Mouse (Mus musculus): ENCODE results near the gene Tgfbr1. TPM values are rescaled to one million over a fixed set of nuclear protein-coding genes. Genes with fewer than 3 reads are reported as not detected.

Gene Tgfbr1
- 0.79 TPM in 1 of 2 replicates, not detected in the other for polyA plus RNA-seq (2012; ENCODE audit: insufficient read depth, low replicate concordance)

DNA sequence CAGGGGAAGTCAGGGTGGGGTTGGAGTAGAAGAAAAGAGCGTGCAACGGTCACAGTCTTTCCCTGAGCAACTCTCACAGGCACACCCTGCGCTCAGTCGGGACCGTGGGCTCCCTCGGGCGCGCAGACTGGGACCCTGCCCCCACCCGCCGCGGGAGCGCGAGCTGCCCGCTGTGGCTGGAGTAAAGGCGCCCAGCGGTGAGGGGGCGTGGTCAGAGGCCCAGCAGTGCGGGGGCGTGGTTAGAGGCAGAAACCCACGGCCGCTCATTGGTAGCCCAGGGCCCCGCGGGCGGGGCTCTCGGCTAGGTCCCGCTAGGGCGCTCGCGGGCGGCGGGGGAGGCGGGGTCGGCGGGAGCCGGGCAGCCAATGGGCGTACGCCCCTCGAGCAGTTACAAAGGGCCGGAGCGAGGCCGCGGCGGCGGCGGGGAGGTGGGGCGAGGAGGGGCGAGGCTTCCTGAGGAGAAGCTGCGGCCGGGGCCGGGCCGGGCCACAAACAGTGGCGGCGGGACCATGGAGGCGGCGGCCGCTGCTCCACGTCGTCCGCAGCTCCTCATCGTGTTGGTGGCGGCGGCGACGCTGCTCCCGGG is at the start of gene Tgfbr1:
Tgfbr1 (plus strand) TSS at position 420 of the 586 bp plus-strand sequence.
- Histone ChIP-seq H3K27me3 (replicated peaks) (peaks cover 20% of the 10 kb centered on the region), H3K4me1 (peaks cover 52% of the 10 kb centered on the region)
- TF ChIP-seq GATA1 (IDR thresholded peaks at IDR 0.05; ENCODE audit: borderline replicate concordance, low read length) = no peak
- TF ChIP-seq FLI1 (IDR thresholded peaks at IDR 0.05; ENCODE audit: low read length) = no peak

DNA sequence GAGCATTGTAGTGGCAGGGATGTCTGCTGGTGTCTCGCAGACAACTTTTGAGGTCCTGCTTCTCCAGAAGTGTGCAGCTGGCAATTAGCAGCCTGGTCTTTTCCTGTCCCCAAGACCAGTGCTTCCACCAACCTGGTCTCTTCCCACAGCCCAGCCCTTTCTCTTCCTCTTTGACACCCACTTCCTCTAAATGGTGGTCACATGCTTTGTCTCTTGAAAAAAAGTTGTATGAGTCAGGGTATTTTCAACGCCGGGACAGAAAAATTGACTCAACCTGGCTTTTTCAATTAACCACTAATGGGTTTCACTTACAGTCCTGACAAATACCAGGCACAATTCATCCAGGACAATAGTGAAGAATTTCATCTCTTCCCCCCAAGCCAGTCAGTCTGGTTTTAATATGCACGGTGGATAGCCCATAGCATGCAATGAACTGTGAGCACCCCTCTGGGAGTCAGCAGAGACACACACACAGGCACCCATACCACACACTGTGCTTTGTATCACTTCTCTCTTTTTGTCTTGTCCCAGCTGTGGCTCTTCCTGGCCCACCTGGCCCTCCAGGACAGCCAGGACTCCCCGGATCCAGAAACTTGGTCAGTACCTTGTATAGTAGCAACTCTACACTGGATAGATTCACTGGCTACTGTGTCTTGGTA is 49.6 kb upstream of the Tgfbr1 start:
- H3K9me3 ChIP-seq = peaks cover 20% of the 10 kb centered on the region
- no peaks in the 10 kb centered on the region for H3K27me3 ChIP-seq (replicated peaks)
- peaks cover 89% of the 10 kb centered on the region for H3K4me1 ChIP-seq
- peaks cover 24% of the 10 kb centered on the region for H3K36me3 ChIP-seq (replicated peaks; ENCODE audit: low read length)
- peak overlapping the region; percentile 81 for H3K4me3 ChIP-seq (replicated peaks)
- no peak for TF ChIP-seq FLI1 (IDR thresholded peaks at IDR 0.05; ENCODE audit: low read length)
- no peak for TF ChIP-seq GATA1 (IDR thresholded peaks at IDR 0.05; ENCODE audit: borderline replicate concordance, low read length)

More for the DNA sequence above, at the start of gene Tgfbr1:
- H3K9me3 ChIP-seq = no peaks in the 10 kb centered on the region
- H3K4me3 ChIP-seq (replicated peaks) = peak within 1 kb of the TSS; percentile 95
- no peaks in the 10 kb centered on the region for H3K36me3 ChIP-seq (replicated peaks; ENCODE audit: low read length)

- peaks cover 97% of the 10 kb centered on the region for H3K4me1 ChIP-seq
These were observed 43.0 kb upstream of the Tgfbr1 start for GRCm38 (mm10) chr4:47309886-47310625.

DNA sequence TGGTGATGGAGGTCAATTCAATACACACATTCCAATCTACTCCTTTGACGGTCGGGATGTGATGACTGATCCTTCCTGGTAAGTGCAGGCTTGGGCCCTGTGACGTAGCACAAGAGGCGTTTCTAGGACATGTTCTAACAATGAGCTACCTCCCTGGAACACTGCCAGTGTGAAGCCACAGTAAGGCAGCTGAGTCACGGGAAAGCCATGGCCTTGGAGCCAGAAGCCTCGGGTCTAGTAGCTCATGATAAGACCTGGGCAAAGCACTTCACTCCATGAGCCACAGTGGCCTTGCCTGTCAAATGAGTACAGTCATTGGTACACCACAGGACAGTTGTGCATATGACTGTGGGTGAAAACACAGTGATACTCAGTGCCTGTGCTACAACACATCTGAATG is 42.2 kb upstream of the Tgfbr1 start:
- Histone ChIP-seq H3K9me3 (no peaks in the 10 kb centered on the region), H3K27me3 (replicated peaks) (peaks cover 5% of the 10 kb centered on the region), H3K4me3 (replicated peaks) (peak overlapping the region; percentile 77), H3K4me1 (peaks cover 97% of the 10 kb centered on the region), H3K36me3 (replicated peaks; ENCODE audit: low read length) (no peaks in the 10 kb centered on the region)
- TF ChIP-seq FLI1 (IDR thresholded peaks at IDR 0.05; ENCODE audit: low read length) = no peak
- TF ChIP-seq GATA1 (IDR thresholded peaks at IDR 0.05; ENCODE audit: borderline replicate concordance, low read length) = peak; percentile 41; the same call in 1 of the 3 replicates

More at GRCm38 (mm10) chr4:47309886-47310625, 43.0 kb upstream of the Tgfbr1 start:
- Histone ChIP-seq H3K27me3 (replicated peaks) (peaks cover 1% of the 10 kb centered on the region), H3K9me3 (no peaks in the 10 kb centered on the region), H3K4me3 (replicated peaks) (peak overlapping the region; percentile 10), H3K36me3 (replicated peaks; ENCODE audit: low read length) (no peaks in the 10 kb centered on the region)
- no peak for TF ChIP-seq GATA1 (IDR thresholded peaks at IDR 0.05; ENCODE audit: borderline replicate concordance, low read length)
- TF ChIP-seq FLI1 (IDR thresholded peaks at IDR 0.05; ENCODE audit: low read length) = no peak

DNA sequence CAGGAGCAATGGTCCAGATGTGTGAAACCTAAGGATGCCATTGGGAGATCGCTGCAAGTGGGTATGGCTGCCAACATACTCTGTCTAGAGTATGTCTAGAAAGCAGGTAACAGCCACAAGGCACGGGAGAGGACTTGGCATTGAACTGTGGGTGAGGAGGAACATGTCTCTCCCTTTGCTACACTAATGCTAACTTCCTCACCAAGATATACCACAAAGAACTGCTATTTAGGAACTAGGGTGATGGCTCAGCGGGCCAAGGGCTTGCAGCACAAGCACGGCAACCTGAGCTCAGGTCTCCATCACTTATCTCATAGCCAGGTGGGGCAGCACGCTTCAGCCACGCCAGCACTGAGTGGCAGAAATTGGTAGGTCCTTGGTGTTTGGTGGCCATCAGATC is 41.6 kb upstream of the Tgfbr1 start:
- H3K9me3 ChIP-seq = no peaks in the 10 kb centered on the region
- H3K4me3 ChIP-seq (replicated peaks) = peak overlapping the region; percentile 31
- peaks cover 5% of the 10 kb centered on the region for H3K27me3 ChIP-seq (replicated peaks)
- TF ChIP-seq GATA1 (IDR thresholded peaks at IDR 0.05; ENCODE audit: borderline replicate concordance, low read length) (no peak), FLI1 (IDR thresholded peaks at IDR 0.05; ENCODE audit: low read length) (no peak)
- peaks cover 93% of the 10 kb centered on the region for H3K4me1 ChIP-seq
- no peaks in the 10 kb centered on the region for H3K36me3 ChIP-seq (replicated peaks; ENCODE audit: low read length)

DNA sequence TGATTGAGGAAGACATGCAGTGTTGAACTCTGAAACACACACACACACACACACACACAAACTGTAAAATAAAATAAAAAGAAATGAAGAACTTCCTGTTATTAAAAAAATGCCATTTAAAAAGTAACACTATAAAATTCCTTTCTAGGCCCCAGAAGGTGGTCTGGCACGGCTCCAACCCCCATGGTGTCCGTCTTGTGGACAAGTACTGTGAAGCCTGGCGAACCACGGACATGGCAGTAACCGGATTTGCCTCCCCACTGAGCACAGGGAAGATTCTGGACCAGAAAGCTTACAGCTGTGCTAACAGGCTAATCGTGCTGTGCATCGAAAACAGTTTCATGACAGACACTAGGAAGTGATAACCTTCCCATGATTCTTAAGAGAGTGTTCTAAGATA is 41.1 kb upstream of the Tgfbr1 start:
- TF ChIP-seq GATA1 (IDR thresholded peaks at IDR 0.05; ENCODE audit: borderline replicate concordance, low read length) (no peak), FLI1 (IDR thresholded peaks at IDR 0.05; ENCODE audit: low read length) (no peak)
- Histone ChIP-seq H3K9me3 (no peaks in the 10 kb centered on the region), H3K4me1 (peaks cover 93% of the 10 kb centered on the region), H3K36me3 (replicated peaks; ENCODE audit: low read length) (no peaks in the 10 kb centered on the region), H3K27me3 (replicated peaks) (peaks cover 8% of the 10 kb centered on the region), H3K4me3 (replicated peaks) (peak overlapping the region; percentile 18)

GRCm38 (mm10) chr4:47312676-47313075 is 40.3 kb upstream of the Tgfbr1 start:
- Histone ChIP-seq H3K36me3 (replicated peaks; ENCODE audit: low read length) (no peaks in the 10 kb centered on the region), H3K27me3 (replicated peaks) (peaks cover 8% of the 10 kb centered on the region), H3K4me1 (peaks cover 86% of the 10 kb centered on the region), H3K4me3 (replicated peaks) (no peak overlapping the region), H3K9me3 (no peaks in the 10 kb centered on the region)
- TF ChIP-seq GATA1 (IDR thresholded peaks at IDR 0.05; ENCODE audit: borderline replicate concordance, low read length) = no peak
- TF ChIP-seq FLI1 (IDR thresholded peaks at IDR 0.05; ENCODE audit: low read length) = no peak

- Histone ChIP-seq H3K4me3 (replicated peaks) (no peak overlapping the region), H3K9me3 (no peaks in the 10 kb centered on the region), H3K4me1 (peaks cover 82% of the 10 kb centered on the region), H3K27me3 (replicated peaks) (peaks cover 8% of the 10 kb centered on the region), H3K36me3 (replicated peaks; ENCODE audit: low read length) (no peaks in the 10 kb centered on the region)
- no peak for TF ChIP-seq GATA1 (IDR thresholded peaks at IDR 0.05; ENCODE audit: borderline replicate concordance, low read length)
- TF ChIP-seq FLI1 (IDR thresholded peaks at IDR 0.05; ENCODE audit: low read length) = no peak
These were observed 39.2 kb upstream of the Tgfbr1 start for GRCm38 (mm10) chr4:47313710-47314410.

GRCm38 (mm10) chr4:47315458-47315857 is 37.6 kb upstream of the Tgfbr1 start:
- Histone ChIP-seq H3K27me3 (replicated peaks) (peaks cover 8% of the 10 kb centered on the region), H3K4me3 (replicated peaks) (peak overlapping the region; percentile 17), H3K9me3 (no peaks in the 10 kb centered on the region), H3K36me3 (replicated peaks; ENCODE audit: low read length) (no peaks in the 10 kb centered on the region), H3K4me1 (peaks cover 82% of the 10 kb centered on the region)
- no peak for TF ChIP-seq FLI1 (IDR thresholded peaks at IDR 0.05; ENCODE audit: low read length)
- no peak for TF ChIP-seq GATA1 (IDR thresholded peaks at IDR 0.05; ENCODE audit: borderline replicate concordance, low read length)
